Mouse (Mus musculus): ENCODE data around the gene Babam2.

DNA sequence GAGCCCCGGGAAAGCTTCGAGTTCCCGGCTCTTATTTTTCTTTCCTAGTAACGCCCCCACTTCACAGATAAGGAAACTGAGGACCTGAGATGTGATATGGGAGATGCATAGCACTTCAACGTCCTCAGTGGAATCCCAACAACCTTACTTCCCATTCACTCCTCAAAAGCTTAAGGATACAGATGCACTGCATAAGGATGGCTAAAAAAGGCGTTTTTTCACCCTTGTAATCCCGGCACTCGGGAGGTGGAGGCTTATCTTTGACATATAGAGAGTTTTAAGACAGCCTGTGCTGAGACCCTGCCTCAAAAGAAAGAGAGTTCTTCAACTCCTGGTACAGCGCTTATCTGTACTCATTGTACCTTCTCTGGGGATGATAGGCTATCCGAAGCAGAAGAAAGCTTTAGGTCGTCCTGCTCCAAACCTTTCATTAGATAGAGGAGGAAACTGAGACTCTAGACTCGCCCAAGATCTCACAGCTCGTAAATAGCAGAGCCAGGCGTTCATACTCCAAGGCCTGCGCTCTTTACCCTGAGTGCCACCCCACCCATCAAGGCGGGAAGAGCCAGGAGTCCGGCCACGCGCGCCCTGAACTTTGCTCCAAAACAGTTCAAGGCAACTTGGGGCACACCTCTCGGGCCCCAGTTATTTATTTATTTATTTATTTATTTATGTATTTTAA lies 436.7 kb downstream of the Babam2 start:
- TF ChIP-seq CTCF (IDR thresholded peaks at IDR 0.05) (no peak), POLR2A (IDR thresholded peaks at IDR 0.05; ENCODE audit: insufficient read depth, low read depth, low read length) (no peak)
